Mouse (Mus musculus) kidney, postnatal 25 days (tissue): ENCODE results near the gene Grem1.

ENCODE experiments used
- DNase-seq, 2 experiments: peaks; one replicate each; pipeline ENCODE4 v3.0.0; 2021; ENCODE audit warnings: mixed read lengths in 2 of 2

Gene Grem1

GRCm38 (mm10) chr2:113758311-113759161 is at the start of gene Grem1:
Gene Grem1, minus strand, starts transcription at chr2:113758646.
- DNase-seq, result no peak

DNA sequence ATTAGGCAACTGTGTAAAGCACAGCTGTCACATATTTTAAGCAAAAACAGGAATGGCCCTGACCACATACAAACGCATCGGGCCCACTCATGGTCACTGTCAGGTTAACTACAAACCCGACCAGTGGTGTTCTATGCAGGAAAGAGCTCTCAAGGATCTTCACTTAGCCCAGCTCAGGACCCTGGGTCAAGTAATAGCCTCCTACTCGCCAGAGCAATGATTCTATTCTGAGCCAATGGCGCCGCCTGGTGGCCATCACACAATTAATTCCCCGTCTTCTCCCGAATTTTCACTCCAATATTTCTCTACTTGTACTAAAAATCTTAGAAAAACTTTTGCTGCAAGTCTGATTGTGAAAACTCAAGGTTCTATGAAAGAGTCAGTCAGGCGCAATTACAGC is 49.2 kb upstream of the Grem1 start:
- peak; percentile 68 to 80 for DNase-seq

- no peak for DNase-seq
Observed at GRCm38 (mm10) chr2:113806851-113807577, 48.6 kb upstream of the Grem1 start.

- no peak for DNase-seq
Observed at GRCm38 (mm10) chr2:113805765-113806164, 47.3 kb upstream of the Grem1 start.

- DNase-seq, result no peak
Observed at GRCm38 (mm10) chr2:113803753-113804152, 45.3 kb upstream of the Grem1 start.

DNA sequence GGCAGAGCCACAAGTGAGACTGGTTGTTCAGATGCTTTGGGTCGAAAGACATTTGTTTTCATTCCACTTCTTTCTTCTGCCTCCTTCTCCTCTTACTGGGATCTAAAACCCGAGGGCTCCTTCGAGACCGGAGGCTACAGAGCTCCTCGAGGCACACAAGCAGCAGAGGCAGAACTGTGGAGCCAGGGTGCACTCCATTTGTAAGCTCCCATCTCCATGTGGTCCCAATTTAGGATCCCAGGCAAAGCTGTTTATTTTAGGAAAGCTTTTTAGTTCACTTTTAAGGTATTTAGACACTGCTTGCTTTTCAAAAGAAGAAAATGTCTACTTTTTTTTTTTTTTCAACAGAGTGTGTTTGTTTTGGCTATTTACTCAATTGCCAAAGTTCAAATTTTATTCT is 42.4 kb upstream of the Grem1 start:
- DNase-seq, result no peak

DNA sequence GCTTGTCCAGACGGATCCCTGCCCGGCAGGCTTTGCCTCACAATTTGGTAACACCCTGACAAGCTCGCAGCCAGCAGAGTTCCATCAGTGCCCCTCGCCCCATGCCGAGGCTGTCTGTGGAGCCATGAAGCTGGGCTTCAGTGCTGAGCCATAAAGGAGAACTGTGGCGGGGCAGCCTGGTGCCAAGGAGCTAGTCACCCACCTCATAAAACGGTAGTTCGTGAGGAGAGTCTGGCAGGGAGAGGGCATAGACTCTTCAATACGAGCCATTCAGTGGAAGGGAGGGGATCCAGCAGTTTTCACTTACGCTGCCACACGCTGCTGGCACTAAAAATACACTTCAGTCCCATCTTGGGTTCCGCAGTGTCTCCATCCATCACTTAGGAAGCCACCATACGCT is 40.2 kb upstream of the Grem1 start:
- DNase-seq, result no peak

DNA sequence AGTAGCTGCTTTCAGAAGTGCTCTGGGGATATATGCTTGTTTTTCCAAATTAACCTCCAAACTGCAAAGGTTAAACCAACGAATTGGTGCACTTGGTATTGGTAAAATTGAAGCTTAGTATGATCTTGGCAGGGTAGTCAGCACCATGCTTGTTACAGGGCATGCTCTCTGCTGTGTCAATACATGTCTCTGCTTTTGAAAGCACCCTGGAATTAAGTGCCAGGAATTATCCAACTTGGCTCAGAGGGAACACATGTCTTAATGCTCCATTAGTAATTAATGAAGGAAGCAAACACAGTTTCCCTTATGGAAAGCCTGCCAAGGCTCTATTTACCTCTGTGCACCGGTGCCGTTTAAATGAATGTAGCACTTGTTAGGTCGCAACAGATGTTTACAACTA is 36.7 kb upstream of the Grem1 start:
- no peak for DNase-seq

- DNase-seq, result no peak
Observed at GRCm38 (mm10) chr2:113793521-113793920, 35.1 kb upstream of the Grem1 start.

GRCm38 (mm10) chr2:113788821-113789387 is 30.5 kb upstream of the Grem1 start:
- no peak for DNase-seq

DNA sequence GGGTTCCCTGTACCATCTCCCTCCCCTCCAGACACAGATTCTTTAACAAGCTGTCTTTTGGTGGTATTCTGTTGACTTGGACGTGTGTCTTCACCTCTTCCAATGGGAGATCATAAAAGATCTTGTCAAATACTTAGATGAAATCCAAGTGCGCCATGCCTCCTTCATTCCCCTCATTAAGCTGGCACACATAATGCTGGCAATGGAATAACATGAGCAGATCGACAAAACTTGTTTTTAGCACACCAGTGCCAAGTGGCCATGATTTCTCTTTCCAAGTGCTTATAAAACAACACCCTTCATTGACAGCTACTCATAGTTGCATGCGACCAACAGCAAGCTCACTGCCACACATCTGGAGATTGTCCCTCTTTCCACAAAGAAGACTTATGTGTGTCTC is 29.4 kb upstream of the Grem1 start:
- no peak for DNase-seq

DNA sequence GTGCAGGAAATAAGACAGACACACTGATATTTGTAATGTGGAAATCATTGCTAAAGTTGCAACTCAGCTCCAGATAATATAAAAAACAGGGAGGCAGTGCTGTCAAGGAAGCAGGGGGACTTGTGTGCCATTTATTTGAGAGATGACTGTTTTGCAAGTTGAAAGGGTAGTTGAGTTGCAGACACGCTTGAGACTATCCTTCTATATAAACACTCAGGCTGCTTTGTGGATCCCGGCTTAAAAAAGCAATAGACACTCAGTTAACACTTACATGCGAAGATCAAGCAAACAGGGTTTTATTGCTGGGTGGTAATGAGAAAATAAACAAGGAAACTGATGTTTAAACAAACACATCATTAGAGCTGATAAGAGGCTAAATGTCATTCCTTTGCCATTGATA is 26.4 kb upstream of the Grem1 start:
- DNase-seq, result no peak

- no peak for DNase-seq
Observed at GRCm38 (mm10) chr2:113781521-113781920, 23.1 kb upstream of the Grem1 start.

DNA sequence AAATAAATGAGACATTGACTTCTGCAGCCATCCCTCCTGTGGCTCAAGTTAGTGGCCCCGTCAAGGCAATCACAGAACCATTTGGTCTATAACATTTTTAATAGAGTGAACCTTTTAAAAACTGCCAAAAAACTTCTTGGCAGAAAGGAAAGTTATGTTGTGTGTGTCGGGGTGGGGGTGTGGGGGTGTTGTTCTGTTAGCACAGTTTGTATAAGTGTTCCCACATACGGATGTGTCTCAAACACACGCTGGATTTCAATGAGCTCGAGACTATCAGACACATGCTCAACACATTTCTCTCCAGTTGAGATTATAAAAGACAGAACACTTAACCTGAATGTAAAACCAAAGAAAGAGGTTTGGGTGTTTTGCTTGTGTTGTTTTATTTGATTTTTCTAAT is 22.7 kb upstream of the Grem1 start:
- no peak for DNase-seq

DNA sequence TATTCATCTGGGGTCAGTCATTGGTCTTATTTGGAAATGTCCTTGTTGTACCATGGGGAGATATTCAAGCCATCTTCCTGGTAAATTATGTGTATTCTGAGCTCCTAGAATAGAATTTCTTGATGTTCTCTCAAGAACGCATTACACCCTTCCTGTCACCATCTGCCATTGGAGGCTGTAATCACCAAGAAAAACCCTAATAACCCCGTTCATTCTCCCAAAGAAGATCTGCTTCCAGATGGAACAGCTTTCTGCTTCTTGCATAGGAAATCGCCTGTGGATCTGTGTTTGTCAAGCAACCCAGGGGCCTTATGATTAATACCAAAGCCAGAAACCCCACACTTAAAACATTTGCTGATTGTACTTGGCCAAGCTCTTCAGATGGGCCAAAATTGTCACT is 20.9 kb upstream of the Grem1 start:
- DNase-seq, result no peak

DNA sequence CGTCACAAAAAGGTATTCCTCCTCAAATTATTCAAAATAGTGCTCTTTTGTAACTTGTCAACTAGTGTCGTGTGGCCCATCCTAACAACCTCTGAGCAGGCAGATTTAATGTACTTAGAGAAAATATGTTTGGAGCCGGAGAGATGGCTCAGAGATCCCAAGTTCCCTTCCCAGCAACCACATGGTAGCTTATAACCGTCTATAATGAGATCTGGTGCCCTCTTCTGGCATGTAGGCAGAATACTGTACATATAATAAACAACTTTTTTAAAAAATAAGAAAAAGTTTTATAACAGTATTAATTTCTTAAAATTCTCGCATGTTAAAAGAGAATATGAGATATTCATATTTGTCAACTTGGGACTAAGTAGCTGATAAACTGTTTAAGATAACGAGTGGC is 19.6 kb upstream of the Grem1 start:
- no peak for DNase-seq

- DNase-seq, result no peak
Observed at GRCm38 (mm10) chr2:113776297-113776696, 17.9 kb upstream of the Grem1 start.

- peak in 1 of 2 experiments; percentile 13 for DNase-seq
Observed at GRCm38 (mm10) chr2:113774150-113774805, 15.8 kb upstream of the Grem1 start.

DNA sequence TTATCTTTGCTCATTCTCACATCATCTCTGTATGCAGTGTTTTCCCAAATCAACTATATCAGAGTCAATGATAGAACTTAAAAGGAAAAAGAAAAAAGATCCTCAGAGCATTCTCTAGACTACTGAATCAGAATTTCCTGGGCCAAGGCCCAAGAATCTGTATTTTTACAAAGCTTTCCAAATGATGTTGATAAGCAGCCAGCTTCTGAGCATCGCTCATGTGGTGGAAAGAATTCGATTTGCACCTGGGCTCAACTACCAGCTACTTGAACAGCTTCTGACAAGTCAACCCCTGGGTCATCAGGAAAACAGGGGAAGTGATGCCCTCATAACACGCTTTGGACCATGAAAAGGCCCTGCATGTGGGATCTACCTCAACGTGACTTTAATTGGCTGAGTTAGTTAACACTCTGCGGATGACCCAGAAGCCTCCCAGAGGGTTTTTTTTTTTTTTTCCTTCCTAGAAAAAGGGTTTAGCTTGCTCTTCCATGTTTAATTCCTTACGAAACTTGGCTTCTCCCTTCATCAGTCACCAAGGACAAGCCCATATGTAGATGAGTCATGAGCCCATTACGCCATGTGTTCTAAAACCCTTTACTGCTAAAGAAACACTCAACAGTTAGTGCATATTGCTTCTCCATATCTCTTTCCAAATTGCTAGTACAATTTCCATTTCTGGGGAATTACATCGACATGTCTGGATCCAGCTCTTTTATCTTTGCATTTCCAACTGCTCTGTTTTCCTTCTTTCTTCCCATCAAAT is 10.3 kb upstream of the Grem1 start:
- DNase-seq, result no peak

DNA sequence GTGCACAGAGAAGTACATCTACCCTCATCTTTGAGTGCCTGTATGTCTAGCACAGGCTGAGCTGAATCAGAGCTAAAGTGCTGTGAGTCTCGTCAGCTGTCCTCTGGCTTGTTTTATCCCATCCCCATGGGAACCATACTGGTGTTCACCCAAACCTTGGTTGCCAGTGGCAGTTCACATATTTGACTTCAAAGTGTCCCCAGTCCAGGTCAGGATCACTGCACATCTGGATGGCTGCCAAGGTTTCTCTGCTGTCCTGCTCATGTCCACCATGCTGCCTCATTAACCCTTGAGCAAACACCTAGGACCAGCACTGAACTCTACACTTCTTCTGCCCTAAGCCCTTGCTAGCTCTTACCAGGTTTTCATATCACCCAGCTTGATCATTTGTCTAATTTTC is 7.4 kb upstream of the Grem1 start:
- DNase-seq, result peak; percentile 37 to 65

DNA sequence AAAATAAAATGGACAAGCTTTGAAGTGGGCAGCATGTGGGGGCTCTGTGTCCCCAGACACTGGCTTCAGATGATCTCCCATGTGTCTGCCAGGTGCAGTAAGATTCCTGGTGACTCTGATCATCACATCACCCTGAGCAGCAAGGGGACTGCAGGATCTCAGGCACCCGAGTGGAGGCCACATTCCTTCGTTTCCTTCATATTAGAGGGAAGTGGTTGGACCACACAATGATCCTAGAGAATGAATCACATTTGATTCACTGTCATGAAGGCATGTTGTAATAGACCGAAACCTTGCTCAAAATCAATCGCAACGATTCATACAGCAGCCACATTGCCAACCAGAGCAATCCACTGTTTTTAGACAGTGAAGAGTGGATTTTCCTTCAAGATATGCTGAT is 6.5 kb upstream of the Grem1 start:
- no peak for DNase-seq

DNA sequence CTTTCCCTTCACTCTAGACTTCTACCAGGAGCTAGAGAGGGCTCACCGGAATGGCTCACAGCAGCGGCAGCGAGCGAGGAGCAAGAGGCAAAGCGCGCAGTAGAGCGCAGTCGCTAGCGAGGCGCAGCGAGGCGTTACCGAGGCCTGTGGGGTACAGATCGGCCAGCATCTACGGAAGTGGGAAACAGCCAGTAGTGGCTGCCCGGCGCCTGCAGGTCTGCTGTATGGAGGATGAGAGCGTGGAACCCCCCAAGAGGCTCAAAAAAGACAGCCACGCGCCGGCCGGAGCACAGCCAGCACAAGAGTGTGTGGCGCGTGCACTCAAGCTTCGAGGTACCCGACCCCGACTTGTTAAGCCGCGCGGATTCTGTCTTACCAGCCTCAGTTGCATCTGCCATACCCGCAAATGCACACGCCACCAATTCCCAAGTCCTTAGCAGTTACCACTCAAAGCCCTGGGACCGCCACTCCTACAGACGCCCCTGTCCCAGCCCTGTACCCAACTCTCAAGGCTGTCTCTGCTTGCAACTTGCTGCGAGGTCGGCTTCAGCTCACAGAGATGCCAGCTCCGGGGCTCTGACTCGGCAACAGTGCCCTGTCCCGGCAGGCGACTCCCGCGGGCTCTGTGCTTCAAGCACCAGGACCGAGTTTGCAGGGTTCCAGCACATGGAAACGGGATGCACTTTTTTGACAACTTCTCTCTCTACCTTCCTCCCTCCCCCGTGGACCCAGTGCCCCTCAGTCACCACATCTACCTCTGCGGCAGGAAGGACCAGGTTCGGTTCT is 728 bp downstream of the Grem1 start:
- DNase-seq, result peak in 1 of 2 experiments; percentile 4
